Mouse (Mus musculus): ENCODE measurements at regions not wholly inside any gene's neighbourhood (a gene's known extent, or its start where the extent isn't known, plus 50 kb on each side); places are given as distances from the start of the nearest gene placed in this dataset.

DNA sequence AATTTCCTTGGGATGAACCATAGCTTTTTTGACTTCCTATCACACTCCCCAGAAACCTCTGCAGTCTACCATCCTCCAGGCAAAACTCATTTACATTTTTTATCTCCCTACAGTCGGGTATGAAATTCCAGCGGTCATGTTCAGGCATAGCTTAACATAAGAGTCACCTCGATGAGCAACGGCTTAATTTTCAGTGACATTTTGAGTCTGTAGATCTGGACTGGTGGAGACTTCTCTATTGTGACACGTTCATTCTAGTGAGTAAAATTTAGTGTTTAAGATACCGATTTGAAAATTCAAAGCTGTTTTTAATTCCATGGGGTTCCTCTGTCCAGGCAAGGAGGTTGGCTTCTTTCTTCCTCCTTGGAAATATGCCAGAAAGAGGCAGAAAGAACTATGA is 207.7 kb upstream of the Nr2f2 start:
- Histone ChIP-seq H3K9me3 (replicated peaks; ENCODE audit: control insufficient read depth, low read length) (no peaks in the 10 kb centered on the region), H3K27ac (ENCODE audit: low read length) (no peak overlapping the region), H3K4me3 (replicated peaks; ENCODE audit: low read length) (no peak overlapping the region), H3K4me2 (ENCODE audit: low read depth, low read length) (no peak overlapping the region), H3K9ac (ENCODE audit: low read length) (no peak overlapping the region), H3K4me1 (ENCODE audit: control insufficient read depth, insufficient read depth, low read length) (0 out of 2 replicates have a peak, but pooled peaks cover 6% of the 10 kb centered on the region), H3K27me3 (ENCODE audit: control insufficient read depth, insufficient read depth, low read length) (no peaks in the 10 kb centered on the region), H3K36me3 (ENCODE audit: control insufficient read depth, insufficient read depth, low read length) (no peaks in the 10 kb centered on the region)
- no peak for ATAC-seq (ENCODE audit: insufficient read depth, low FRiP score)
- WGBS, result 74% methylated on average over 6 of the region's 6 CpGs

DNA sequence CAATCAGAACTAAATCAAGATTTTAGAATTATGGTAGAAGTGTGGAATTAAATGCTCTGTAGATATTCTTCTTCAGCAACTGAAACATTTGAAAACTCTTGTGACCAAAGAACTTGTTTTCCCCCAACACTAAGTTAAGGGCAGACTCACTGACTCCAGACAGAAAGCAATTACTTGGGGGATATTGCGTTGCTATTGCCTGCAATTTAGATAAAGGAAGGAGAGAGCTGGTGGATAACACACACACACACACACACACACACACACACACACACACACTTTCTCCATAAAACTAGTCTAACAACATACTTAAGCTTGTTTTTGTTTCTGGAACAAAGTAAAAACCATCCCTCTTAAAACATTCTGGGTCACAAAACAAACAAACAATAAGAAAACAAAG is 198.5 kb upstream of the Nr2f2 start:
- H3K4me1 ChIP-seq (ENCODE audit: control insufficient read depth, insufficient read depth, low read length), result no peaks in the 10 kb centered on the region
- WGBS, result 59% methylated on average over 1 of the region's 1 CpGs
- no peak for ATAC-seq (ENCODE audit: insufficient read depth, low FRiP score)

GRCm38 (mm10) chr7:70548936-70549450 is 182.5 kb upstream of the Nr2f2 start:
- H3K36me3 ChIP-seq (ENCODE audit: control insufficient read depth, insufficient read depth, low read length), result no peaks in the 10 kb centered on the region
- no peak overlapping the region for H3K9ac ChIP-seq (ENCODE audit: low read length)
- WGBS, result 37% methylated on average over 5 of the region's 5 CpGs
- no peak overlapping the region for H3K4me3 ChIP-seq (replicated peaks; ENCODE audit: low read length)
- no peak overlapping the region for H3K4me2 ChIP-seq (ENCODE audit: low read depth, low read length)
- H3K4me1 ChIP-seq (ENCODE audit: control insufficient read depth, insufficient read depth, low read length), result no peaks in the 10 kb centered on the region
- no peaks in the 10 kb centered on the region for H3K9me3 ChIP-seq (replicated peaks; ENCODE audit: control insufficient read depth, low read length)
- no peaks in the 10 kb centered on the region for H3K27me3 ChIP-seq (ENCODE audit: control insufficient read depth, insufficient read depth, low read length)
- no peak for ATAC-seq (ENCODE audit: insufficient read depth, low FRiP score)
- no peak overlapping the region for H3K27ac ChIP-seq (ENCODE audit: low read length)

More for the DNA sequence above, 198.5 kb upstream of the Nr2f2 start:
- Histone ChIP-seq H3K27ac (ENCODE audit: low read length) (no peak overlapping the region), H3K4me3 (replicated peaks; ENCODE audit: low read length) (no peak overlapping the region), H3K27me3 (ENCODE audit: control insufficient read depth, insufficient read depth, low read length) (no peaks in the 10 kb centered on the region), H3K9me3 (replicated peaks; ENCODE audit: control insufficient read depth, low read length) (no peaks in the 10 kb centered on the region), H3K36me3 (ENCODE audit: control insufficient read depth, insufficient read depth, low read length) (no peaks in the 10 kb centered on the region), H3K9ac (ENCODE audit: low read length) (no peak overlapping the region), H3K4me2 (ENCODE audit: low read depth, low read length) (no peak overlapping the region)

DNA sequence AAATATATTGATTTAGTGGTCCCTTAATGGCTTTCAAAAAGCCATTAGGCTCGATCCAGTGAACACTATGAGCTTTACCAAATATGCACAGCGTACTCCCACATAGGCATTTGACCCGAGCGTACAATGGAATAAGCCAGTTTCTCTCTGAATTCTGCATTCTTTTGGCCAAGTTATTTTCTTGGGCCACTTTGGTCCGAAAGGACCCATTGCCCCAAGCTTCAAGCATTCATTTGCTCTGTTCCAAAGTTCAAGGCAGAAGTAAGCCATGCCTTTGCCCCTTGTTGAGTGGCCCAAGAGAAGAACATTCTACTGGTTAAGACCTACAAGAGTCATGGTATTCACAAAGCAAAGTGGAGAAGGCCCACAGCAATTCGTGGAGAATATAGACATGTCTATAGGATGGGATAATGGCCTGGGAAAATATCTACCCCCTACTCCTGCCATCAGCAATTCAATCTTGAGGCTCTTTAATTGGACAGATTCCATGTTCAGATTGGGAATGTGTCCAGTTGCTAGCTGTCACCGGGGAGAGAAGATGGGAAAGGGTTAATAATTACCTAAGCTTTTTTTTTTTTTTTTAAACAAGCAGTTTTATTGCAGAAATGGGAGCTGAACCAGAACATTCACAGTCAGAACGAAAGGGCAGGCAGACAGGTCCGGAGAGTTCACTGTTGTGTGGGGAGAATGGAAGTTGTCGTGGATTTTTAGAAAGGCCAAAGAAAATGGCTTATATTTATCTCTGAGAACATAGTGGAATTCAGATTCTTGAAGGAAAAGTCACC is 175.5 kb upstream of the Nr2f2 start:
- Histone ChIP-seq H3K27me3 (ENCODE audit: control insufficient read depth, insufficient read depth, low read length) (no peaks in the 10 kb centered on the region), H3K4me1 (ENCODE audit: control insufficient read depth, insufficient read depth, low read length) (no peaks in the 10 kb centered on the region), H3K36me3 (ENCODE audit: control insufficient read depth, insufficient read depth, low read length) (no peaks in the 10 kb centered on the region), H3K4me2 (ENCODE audit: low read depth, low read length) (no peak overlapping the region), H3K9ac (ENCODE audit: low read length) (no peak overlapping the region), H3K4me3 (replicated peaks; ENCODE audit: low read length) (no peak overlapping the region), H3K27ac (ENCODE audit: low read length) (no peak overlapping the region), H3K9me3 (replicated peaks; ENCODE audit: control insufficient read depth, low read length) (no peaks in the 10 kb centered on the region)
- WGBS, result 70% methylated on average over 10 of the region's 10 CpGs
- ATAC-seq (ENCODE audit: insufficient read depth, low FRiP score), result no peak

DNA sequence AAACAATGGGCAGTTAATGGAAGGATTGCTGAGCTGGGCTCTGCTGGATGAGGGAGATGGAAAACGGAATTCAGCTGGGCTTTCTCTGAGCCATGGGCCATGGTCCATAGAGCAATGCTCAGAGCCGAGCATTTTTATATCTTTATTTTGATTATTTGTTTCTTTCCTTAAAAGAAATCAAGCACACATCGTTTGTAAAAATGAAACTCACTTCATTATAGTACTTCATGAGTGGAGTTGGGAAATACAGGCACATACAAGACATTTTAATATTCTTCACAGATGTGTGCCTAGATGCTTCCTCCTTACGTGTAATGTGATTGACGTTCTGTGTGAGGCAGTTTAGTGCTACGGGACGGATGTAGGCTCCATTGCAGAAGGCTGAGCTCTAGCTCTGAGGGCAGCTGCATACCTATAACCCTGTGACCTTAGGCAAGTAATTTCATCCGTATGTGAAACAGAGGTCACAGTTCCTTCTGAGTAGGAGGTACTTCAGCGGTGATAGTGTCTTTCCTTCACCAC is 172.6 kb upstream of the Nr2f2 start:
- no peak overlapping the region for H3K27ac ChIP-seq (ENCODE audit: low read length)
- H3K4me3 ChIP-seq (replicated peaks; ENCODE audit: low read length), result no peak overlapping the region
- H3K4me1 ChIP-seq (ENCODE audit: control insufficient read depth, insufficient read depth, low read length), result no peaks in the 10 kb centered on the region
- WGBS, result 70% methylated on average over 9 of the region's 9 CpGs
- no peak overlapping the region for H3K4me2 ChIP-seq (ENCODE audit: low read depth, low read length)
- ATAC-seq (ENCODE audit: insufficient read depth, low FRiP score), result no peak
- H3K27me3 ChIP-seq (ENCODE audit: control insufficient read depth, insufficient read depth, low read length), result no peaks in the 10 kb centered on the region
- no peaks in the 10 kb centered on the region for H3K9me3 ChIP-seq (replicated peaks; ENCODE audit: control insufficient read depth, low read length)
- H3K9ac ChIP-seq (ENCODE audit: low read length), result no peak overlapping the region
- H3K36me3 ChIP-seq (ENCODE audit: control insufficient read depth, insufficient read depth, low read length), result no peaks in the 10 kb centered on the region

- H3K4me3 ChIP-seq (replicated peaks; ENCODE audit: low read length), result no peak overlapping the region
Observed at GRCm38 (mm10) chr7:70536046-70536445, 169.5 kb upstream of the Nr2f2 start.

GRCm38 (mm10) chr7:70533552-70533951 is 167.0 kb upstream of the Nr2f2 start:
- no peaks in the 10 kb centered on the region for H3K4me1 ChIP-seq (ENCODE audit: control insufficient read depth, insufficient read depth, low read length)
- H3K4me3 ChIP-seq (replicated peaks; ENCODE audit: low read length), result no peak overlapping the region
- H3K27me3 ChIP-seq (ENCODE audit: control insufficient read depth, insufficient read depth, low read length), result no peaks in the 10 kb centered on the region
- no peak overlapping the region for H3K9ac ChIP-seq (ENCODE audit: low read length)
- H3K4me2 ChIP-seq (ENCODE audit: low read depth, low read length), result no peak overlapping the region
- no peak for ATAC-seq (ENCODE audit: insufficient read depth, low FRiP score)
- no peaks in the 10 kb centered on the region for H3K36me3 ChIP-seq (ENCODE audit: control insufficient read depth, insufficient read depth, low read length)
- H3K27ac ChIP-seq (ENCODE audit: low read length), result no peak overlapping the region
- H3K9me3 ChIP-seq (replicated peaks; ENCODE audit: control insufficient read depth, low read length), result peaks cover 6% of the 10 kb centered on the region; the same call in 1 of the 2 replicates
- 94% methylated on average over 1 of the region's 1 CpGs for WGBS

More at GRCm38 (mm10) chr7:70536046-70536445, 169.5 kb upstream of the Nr2f2 start:
- Histone ChIP-seq H3K27ac (ENCODE audit: low read length) (no peak overlapping the region), H3K9ac (ENCODE audit: low read length) (no peak overlapping the region), H3K27me3 (ENCODE audit: control insufficient read depth, insufficient read depth, low read length) (no peaks in the 10 kb centered on the region), H3K4me2 (ENCODE audit: low read depth, low read length) (no peak overlapping the region), H3K4me1 (ENCODE audit: control insufficient read depth, insufficient read depth, low read length) (no peaks in the 10 kb centered on the region), H3K9me3 (replicated peaks; ENCODE audit: control insufficient read depth, low read length) (peaks cover 4% of the 10 kb centered on the region; the same call in 1 of the 2 replicates), H3K36me3 (ENCODE audit: control insufficient read depth, insufficient read depth, low read length) (no peaks in the 10 kb centered on the region)
- 65% methylated on average over 6 of the region's 6 CpGs for WGBS
- no peak for ATAC-seq (ENCODE audit: insufficient read depth, low FRiP score)

- no peak overlapping the region for H3K4me3 ChIP-seq (replicated peaks; ENCODE audit: low read length)
- no peak for ATAC-seq (ENCODE audit: insufficient read depth, low FRiP score)
- no peak overlapping the region for H3K9ac ChIP-seq (ENCODE audit: low read length)
- no peaks in the 10 kb centered on the region for H3K27me3 ChIP-seq (ENCODE audit: control insufficient read depth, insufficient read depth, low read length)
- H3K27ac ChIP-seq (ENCODE audit: low read length), result no peak overlapping the region
- H3K4me1 ChIP-seq (ENCODE audit: control insufficient read depth, insufficient read depth, low read length), result no peaks in the 10 kb centered on the region
- H3K4me2 ChIP-seq (ENCODE audit: low read depth, low read length), result no peak overlapping the region
- WGBS, result 62% methylated on average over 4 of the region's 4 CpGs
- no peaks in the 10 kb centered on the region for H3K36me3 ChIP-seq (ENCODE audit: control insufficient read depth, insufficient read depth, low read length)
- peaks cover 6% of the 10 kb centered on the region; the same call in 1 of the 2 replicates for H3K9me3 ChIP-seq (replicated peaks; ENCODE audit: control insufficient read depth, low read length)
Observed at GRCm38 (mm10) chr7:70527921-70528320, 161.4 kb upstream of the Nr2f2 start.

GRCm38 (mm10) chr7:70525372-70525771 is 158.8 kb upstream of the Nr2f2 start:
- H3K27me3 ChIP-seq (ENCODE audit: control insufficient read depth, insufficient read depth, low read length), result no peaks in the 10 kb centered on the region
- no peak for ATAC-seq (ENCODE audit: insufficient read depth, low FRiP score)
- H3K9ac ChIP-seq (ENCODE audit: low read length), result no peak overlapping the region
- H3K4me3 ChIP-seq (replicated peaks; ENCODE audit: low read length), result no peak overlapping the region
- 89% methylated on average over 2 of the region's 2 CpGs for WGBS
- H3K4me2 ChIP-seq (ENCODE audit: low read depth, low read length), result no peak overlapping the region
- no peaks in the 10 kb centered on the region for H3K9me3 ChIP-seq (replicated peaks; ENCODE audit: control insufficient read depth, low read length)
- no peak overlapping the region for H3K27ac ChIP-seq (ENCODE audit: low read length)
- no peaks in the 10 kb centered on the region for H3K36me3 ChIP-seq (ENCODE audit: control insufficient read depth, insufficient read depth, low read length)
- no peaks in the 10 kb centered on the region for H3K4me1 ChIP-seq (ENCODE audit: control insufficient read depth, insufficient read depth, low read length)
